Mouse (Mus musculus): ENCODE measurements around the gene 4930432M17Rik.

The 4930432M17Rik gene

DNA sequence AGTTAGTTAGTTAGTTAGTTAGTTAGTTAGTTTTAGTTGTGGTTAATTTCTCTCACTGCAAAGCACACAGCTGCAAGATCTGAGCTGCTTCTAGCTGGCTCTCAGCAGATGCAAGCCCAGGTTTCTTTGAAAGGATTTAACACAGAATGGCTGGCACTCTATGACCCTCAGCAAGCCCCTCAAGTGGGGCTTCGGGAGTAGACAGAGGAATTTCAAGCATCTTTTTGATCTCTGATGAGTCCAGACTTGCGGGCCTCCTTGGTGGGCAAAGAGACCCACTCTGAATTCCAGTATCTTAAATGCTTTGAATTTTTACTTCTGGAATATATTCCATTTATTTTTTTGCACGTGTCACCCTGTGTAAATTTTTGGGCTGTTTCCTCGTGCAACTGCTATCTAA is 8.4 kb downstream of the 4930432M17Rik start:
- no peak for DNase-seq

DNA sequence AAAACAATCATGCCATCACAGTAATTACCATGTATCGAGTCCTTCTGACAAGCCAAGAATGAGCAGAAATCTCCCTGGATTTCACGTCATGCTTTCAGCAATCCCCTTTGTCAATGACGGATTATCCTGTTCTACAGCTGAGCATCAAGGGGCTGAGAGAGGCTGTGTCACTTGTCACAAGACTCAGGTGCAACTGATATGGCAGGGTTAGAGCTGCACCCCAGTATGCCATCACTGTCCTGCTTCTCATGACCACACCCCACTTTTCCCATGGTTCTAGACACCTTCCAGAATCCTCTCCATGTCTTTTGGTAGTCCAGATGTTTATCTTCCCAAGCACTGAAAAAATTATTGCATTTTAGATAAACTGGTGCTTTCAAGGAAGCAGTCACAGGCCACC is 8.9 kb downstream of the 4930432M17Rik start:
- no peak for DNase-seq

DNA sequence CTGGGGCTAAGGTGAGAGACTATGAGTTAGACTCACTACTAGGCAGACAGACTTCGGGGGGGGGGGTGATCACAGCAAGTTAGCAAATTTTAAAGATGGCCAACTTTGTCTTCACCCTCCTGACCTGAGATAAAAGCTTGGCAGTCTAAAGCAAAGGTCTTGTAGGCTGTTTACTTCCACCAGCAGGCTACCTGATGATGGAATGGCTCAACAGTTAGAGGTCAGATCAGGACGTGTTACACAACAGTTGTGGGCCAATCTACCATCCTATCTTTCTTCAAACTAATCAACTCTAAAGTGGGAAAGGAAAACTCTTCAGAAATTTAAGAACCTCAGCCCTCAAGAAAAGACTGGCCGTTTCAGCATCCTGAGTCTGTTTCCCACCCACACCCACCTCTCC is 9.6 kb downstream of the 4930432M17Rik start:
- DNase-seq = no peak

DNA sequence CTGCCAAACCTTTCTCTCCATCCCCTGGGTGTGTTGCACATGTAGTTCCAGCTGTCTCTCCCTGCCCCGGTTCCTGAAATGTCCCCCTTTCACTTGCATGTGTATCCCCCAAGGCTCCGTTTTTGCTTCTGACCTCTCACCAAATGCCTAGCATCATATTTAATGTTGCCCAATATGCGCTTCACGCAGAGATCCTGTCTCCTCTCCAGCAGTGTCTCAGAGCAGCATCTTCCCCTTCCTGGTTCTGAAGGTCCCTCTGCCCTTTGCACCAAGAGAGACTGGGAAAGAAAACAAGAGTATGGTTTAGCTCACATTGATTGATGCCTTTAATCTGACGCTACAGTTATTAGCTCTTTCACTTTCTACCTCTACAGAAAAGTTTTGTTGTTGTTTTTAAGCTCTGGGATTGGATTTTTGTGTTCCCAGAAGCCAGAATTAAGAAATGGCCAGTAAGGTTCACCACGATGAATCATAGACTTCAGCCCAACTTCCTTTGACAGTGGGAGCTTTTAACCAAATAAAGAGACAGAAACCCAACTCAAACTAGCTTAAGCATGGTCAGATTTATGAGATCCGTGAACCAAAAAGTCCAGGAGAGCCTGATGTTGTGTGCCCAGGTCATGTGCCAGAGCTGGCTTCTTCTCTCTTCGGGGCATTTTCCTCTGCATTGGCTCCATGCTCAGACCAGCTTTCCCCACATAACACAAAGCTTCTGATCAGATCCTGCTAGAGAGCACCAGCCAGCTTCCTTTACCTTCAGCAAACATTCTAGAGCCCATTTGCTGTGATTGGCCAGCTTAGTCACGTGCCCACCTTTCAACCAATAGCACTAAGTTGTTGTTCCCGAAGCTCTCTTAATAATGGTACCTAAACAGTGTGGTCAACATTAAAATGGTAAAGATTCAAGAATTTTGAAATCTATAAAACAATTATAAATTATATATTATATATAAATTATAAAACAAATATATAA is 12.2 kb downstream of the 4930432M17Rik start:
- DNase-seq = no peak

DNA sequence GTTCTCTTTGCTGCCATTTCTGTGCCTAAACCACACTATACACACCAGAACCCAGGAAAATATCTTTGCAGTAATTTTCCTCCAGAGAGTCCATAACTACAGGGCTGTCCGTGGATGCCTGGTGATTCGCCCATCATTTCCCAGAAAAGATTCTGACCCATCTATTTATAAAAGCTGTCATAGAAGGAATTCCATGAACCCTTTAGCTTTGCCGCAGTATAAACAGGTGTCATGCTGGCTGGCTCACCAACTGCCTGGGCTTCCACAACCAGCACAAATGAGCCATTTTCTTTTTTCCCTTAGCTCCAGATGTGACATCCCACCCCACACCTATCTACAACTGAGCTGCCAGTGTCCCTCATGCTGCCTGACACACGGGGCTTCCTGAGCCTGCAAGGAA is 14.0 kb downstream of the 4930432M17Rik start:
- no peak for DNase-seq

DNA sequence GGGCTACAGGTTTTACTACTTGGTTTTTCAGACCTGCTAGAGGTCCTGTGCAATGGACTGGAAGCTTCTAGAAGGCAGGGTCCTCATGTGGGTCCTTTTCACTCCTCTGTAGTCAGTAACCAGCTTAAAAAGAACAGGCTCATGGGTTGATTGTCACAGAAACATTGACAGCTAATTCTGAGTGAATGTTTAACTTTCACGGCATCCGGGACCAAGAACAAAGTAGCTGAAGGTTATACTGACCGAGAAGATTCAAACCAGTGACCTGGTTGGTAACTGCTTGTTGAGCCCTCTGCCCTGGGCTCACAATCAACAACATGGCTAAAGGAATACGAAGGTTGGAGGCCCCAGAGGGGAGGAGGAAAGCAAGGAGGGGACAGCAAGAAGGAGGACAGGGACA is 14.4 kb downstream of the 4930432M17Rik start:
- no peak for DNase-seq

DNA sequence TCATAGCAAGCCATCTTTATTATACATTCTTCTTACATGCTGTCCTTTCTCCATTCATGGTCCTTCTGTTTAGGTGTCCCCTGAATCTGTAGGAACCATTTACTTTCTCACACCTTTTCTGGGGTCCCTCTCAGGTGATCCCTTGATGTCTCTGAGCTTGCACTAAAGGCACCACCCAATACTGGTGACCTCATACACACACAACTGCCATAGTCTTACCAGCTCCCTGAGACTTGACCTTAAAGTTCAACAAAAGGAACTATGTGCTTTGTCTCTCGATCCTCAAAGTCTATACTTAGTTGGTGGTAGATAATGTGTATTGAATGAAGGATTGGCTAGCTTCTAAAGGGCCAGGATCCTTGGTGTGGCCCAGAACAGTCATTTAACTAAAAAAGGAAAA is 15.4 kb downstream of the 4930432M17Rik start:
- no peak for DNase-seq

DNA sequence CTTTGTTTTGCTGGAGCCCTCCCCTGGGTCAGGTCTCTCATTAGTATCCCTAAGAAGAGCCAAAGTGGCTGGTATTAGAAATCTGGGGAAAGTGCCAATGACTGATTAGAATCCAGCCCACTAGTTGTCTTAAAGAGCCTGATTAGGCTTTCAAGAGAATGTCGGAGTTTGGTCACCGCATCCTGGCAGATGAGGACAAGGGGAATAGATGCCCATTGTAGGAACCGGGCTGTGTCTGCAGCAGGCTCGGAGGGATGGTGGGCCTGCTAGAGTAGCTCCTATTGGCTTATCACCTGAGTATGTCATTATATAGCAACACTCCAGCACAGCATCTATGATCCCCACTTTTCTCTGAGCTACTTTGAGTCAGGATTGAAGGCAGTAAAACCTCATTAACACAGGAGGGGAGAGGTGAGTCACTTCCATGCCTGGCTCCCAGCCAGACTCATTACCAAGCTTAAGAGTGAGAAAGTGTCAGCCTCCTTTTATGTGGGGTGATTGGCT is 15.9 kb downstream of the 4930432M17Rik start:
- DNase-seq = no peak

DNA sequence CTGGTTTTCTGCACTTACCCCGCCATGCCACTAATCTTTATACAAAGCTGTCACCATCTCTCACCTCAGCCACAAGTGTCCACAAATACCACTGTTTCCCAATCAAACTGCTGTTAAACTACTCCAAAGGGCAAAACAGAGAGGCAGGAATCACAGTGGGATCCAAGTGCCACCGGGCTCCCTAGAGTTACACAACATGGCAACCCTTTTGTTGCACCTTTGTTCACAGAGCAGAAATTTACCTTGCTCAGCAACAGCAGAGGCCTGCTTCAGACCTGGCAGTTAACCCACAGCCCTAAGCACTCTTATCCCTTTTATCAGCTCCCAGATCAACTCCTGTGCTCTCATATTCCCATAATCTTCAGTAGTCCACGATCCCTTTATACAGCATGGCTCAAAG is 17.2 kb downstream of the 4930432M17Rik start:
- DNase-seq = no peak

DNA sequence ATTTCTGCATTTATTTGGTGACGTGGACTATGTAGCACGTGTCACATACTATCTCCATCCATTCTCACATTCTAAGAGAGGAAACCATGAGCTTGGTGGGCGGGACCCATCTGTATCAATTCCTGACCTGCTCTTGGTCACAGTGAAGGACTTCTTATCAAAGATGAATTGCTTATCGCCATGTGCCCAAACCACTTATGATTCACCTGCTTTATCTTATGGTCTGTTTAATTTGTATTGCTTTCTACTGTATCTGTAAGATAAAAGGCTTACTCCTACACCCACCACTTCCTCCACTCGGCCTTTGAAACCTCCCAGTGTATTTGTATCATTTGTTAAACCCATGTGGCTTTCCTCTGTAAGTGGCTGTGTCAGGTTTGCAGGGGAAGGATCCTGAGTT is 18.5 kb downstream of the 4930432M17Rik start:
- no peak for DNase-seq

DNA sequence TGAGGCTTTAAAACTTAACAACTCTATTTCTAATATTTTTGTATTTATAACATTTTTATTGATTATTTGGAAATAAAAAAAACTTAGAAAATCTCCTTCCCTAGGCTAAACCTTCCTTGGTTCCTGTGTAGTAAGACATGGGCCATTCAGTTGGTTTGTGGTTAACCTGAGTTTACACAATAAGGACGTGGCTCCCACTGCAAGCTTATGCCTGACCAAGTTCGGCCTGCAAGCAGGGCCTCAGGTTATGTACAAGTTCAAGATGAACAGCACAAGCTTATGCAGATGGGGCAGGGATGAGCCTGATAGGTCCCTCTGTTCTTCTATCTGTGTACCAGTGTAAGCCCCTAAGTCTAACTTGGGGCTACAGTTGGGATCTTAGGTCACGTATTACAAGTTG is 19.1 kb downstream of the 4930432M17Rik start:
- DNase-seq = no peak

DNA sequence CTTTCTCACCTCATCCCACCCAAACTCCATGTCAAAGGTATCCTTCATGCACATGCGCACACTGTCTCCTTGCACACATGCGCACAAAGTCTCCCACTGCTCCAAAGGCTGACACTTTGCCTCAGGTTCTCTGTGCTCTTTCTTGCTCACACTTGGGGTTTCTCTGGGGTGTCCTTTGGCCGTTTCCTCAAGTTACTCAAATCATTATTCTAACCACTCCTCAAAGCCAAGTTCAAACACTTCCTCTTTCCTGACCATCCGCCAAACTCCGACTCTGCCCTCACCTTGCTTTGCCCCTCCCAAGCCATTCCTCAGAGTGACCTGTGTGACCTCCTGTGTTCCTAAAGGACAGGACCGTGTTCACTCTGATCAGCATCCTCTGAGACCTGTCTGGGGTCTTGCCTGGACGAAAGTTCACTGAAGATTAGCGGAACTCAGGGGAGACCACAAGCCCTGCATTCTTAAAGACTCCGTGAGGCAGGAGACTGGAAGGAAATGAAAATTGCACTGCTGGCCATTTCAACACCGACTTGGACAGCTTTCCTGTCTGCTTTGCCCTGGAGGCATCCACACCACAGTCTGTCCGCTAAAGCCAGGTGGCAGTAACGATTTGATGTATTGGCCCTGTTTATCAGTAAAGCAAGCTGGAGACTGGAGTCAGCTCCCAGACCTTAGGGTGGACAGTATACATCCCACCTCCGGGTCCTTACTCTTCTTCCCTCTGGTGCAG is 22.6 kb downstream of the 4930432M17Rik start:
- no peak for DNase-seq

DNA sequence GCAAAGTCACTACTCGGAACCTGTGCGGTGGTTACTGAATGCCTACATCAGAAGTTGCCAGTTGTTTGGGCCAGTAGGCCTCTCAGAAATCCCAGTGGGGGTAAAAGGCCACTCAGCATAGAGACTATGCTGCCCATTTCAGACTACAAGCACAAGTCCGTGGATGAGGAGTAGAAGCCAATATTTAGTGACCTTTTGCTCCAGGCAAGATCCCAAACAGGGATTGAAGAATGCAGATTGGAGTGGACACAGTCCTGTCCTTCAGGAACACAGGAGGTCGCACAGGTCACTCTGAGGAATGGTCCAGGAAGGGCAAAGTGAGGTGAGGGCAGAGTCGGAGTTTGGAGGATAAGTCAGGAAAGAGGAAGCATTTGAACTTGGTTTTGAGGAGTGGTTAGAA is 23.2 kb downstream of the 4930432M17Rik start:
- no peak for DNase-seq

DNA sequence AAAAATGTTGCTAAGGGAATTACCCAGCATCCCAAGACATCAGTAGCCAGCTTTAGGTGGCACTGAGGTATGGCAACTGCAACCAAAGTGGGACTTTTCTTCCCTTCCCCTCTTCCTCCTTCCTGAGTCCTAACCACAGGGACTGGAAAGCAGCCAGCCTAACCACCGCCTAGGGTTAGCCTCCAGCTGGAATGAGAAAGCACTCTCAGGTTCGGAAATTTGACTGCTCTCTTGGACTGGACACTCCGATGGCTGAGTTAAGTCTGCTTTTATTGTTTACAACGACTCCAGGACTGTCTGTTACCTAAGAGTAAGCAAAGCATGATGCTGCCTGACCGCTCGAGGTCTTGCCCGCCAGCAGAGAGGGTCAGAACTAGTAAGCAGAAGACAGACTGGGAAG is 26.6 kb downstream of the 4930432M17Rik start:
- DNase-seq = no peak

DNA sequence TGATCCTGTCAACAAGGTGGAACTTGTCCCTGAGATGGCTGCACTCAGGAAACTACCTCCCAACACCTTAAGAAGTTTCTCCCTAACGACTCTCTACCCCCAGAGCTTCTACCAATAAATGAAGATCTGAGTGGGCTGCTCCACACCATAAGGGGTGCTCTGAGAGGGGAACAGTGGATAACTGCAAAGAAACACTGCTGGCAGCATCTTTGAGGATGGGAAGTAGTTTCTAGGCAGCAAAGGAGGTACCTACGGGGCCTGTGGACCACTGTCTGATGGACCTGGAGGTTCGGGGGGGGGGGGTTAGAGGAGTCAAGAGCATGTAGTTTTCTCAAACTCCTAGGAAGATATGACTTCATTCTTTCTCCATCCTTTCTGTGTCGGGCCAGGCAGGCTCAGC is 28.8 kb downstream of the 4930432M17Rik start:
- no peak for DNase-seq

DNA sequence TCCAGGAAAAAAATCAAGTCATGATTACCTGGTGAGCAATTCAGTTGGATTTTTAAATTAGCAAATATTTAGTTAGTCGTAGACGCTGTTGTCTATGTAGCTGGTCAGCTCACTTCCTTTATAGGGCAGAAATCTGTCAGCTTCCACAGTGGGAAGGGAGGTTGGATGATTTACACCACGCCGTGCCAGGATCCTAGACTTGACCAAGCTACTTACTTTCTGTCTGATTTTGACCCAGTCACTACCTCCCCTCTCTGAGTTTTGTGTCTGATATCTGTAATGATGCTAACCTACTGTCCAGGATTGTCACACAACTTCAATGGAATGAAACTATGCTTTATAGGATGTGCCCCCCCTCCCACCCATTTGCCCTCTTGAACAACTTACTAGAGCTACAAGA is 29.3 kb downstream of the 4930432M17Rik start:
- no peak for DNase-seq

DNA sequence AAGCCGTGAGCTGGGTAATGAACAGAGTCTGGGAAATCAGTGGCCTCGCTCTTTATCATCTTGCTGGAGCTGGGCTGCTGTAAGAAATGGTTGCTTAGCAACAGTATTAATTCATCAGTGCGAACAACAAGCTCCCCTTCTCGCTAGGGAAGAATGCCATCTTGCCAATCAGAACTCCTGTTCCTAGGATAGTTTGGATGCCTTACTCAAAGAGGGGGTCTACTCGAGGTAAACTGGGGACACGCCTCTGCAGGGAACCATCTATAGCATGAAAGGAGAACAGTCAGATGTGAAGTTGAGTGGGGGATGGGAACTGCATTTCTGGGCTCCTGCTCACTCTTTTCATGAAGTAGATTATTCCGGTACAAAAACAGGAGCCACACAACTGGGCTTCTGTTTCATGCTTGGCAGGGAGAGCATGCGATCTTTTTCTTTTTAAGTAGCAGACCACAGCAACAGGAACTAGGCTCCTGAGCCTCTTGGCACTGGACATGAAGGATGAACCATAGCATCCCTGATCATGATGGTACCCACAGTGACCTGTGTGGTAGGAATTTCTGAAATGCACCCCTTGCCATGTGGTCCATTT is 29.9 kb downstream of the 4930432M17Rik start:
- DNase-seq = no peak

DNA sequence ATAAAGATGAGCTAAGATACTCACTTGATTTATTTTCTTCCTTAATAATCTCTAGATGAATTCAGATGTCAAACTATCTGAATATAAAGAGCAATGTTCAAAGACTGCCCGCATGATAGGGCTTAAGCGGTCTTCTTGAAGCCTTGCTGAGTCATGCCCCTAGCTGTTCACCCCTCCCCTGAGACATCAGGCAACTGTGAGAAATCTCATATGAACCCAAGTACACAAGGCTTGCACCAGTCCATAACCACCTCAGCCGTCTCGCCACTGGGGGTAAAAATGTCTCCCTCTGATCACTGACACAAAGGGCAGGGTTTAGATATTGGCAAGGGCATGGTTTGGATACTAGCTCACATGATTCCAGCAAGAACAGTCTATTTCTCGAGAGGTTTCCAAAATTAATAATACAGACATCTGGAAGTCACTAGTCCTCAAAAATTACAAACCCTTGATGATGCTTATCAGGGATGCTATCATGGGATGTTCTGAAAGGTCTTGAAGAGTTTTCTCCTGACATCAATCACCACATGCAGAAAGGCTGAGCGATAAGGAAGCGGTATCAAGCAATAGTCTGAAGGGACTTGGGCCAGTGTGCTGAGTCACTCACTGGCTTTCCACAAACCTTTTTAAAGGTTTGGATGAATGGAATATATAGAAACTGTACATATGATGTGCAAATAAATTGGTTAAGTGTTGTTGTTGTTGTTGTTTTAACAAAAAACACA is 32.8 kb downstream of the 4930432M17Rik start:
- no peak for DNase-seq

DNA sequence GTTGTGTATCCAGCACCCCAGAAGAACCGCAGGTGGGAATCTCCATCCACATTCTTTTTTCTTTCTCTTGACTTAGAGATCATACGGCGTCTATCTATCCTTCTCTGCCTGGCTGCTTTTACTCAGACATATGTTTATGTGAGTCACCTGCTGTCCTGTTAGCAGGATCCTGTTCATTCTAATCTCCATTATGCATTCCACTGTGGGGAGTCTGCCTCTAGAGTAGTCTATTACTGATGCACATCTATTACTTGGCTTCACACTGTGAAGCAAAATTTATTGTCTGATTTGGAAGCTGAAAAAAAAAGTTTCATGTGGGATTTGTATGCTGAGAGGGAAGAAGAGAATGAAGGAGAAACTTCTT is 33.3 kb downstream of the 4930432M17Rik start:
- DNase-seq = no peak

DNA sequence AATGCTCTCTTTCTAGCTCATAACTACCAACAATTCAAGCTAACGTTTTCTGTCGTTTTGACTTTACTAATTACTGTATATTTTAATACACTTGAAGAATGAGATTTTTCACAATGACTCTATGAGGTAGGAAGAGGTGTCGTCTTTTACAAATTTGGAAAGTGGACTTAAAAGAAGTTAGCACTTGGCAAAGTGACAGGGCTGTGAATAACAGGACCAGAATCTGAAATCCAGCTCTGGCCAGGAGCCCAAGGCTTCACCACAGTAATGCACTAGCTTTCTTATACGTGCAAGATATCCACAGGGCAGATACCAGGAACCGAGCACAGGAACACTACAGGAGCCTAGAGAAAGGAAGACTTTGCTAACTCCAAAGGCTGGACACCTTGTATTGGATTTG is 35.5 kb downstream of the 4930432M17Rik start:
- DNase-seq = no peak

DNA sequence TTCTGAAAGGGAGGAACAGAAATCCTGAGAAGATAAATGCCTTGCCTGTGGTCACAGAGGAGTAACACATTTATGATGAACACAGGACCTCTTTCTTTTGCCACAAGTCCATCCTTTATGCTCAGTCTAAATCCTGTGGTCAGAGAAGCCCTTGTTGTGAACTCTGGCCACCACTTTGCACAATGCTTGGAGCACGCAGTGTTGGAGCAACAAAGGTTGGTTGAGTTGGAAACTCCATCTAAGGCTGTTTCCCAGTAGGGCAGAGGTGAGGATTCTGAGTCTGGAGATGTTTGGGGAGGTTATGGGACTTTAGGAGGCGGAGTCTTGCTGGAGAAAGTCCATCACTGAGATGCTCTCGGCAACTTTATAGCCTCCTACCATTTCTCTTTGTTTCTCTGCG is 36.5 kb downstream of the 4930432M17Rik start:
- DNase-seq = no peak

DNA sequence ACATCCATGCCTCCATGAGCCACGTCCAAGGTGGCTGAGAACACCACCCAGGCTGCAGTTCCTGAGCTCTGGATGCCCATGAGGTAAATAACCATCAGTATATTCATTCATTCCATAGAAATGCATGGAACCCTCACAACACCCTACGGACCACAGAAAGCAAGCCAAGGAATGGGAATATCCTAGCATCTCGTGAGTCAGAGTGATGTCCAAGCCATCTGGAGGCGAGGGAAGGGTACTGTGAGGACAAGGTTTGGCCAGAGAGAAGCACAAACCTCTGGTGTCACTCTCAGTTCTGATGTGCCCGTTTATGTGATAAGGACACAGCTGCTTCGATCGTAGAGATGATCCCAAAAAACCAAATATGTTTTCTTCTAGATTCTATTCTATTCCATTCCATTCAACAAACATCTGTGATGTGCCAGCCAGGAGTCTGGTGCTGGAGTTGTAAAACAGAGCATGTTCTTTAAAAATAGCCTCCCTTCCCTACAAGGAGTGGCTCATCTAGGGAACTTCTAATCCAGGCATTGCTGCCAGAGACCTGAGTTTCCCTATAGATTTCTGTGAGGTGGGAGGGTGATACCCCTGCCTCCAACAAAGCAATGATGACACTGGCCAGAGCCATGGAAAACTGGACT is 40.5 kb downstream of the 4930432M17Rik start:
- DNase-seq = no peak
